In genomic region chr17:85633619-85634018, GRCm38 (mm10) we compare ENCODE assay signal across 9 mouse cellular contexts. TPM values are rescaled to one million over a fixed set of nuclear protein-coding genes. Genes with fewer than 3 reads are reported as not detected.
DNase-seq lines count a peak whose midpoint lies in the region; ATAC-seq and TF ChIP-seq lines count a peak whose summit lies in the region.
"Had no signal": no experiment of that assay in that cellular context is flagged by ENCODE, and none has a peak within 500 bp of the region (broad histone marks: within the 10 kb centered on the region; RNA-seq: fewer than 3 reads in every experiment).

No protein-coding gene starts in this region.

- H3K9me3 ChIP-seq in midbrain, embryonic 11.5 days (ENCODE audit: control insufficient read depth, low read length) = no peaks in the 10 kb centered on the region
- no peaks in the 10 kb centered on the region for H3K9me3 ChIP-seq in midbrain, embryonic 16.5 days (replicated peaks; ENCODE audit: control insufficient read depth, low read length, poor library complexity, severe bottlenecking)
- H3K9me3 ChIP-seq in forebrain, embryonic 15.5 days = no peaks in the 10 kb centered on the region
- H3K9me3 ChIP-seq in hindbrain, postnatal 0 days (ENCODE audit: low read length) = no peaks in the 10 kb centered on the region
- no peaks in the 10 kb centered on the region for H3K9me3 ChIP-seq in neural tube, embryonic 14.5 days (ENCODE audit: control insufficient read depth, low read length)
- H3K9me3 ChIP-seq: stomach, embryonic 15.5 days had no signal

- no peak for TF ChIP-seq POLR2A in brain, embryonic 14.5 days (IDR thresholded peaks at IDR 0.05; ENCODE audit: borderline replicate concordance, extremely low read depth, insufficient read depth, insufficient read length, poor library complexity, severe bottlenecking)

- intact Hi-C loops in left cerebral cortex, postnatal 10 days (cut with DNase I) = loop anchor here (2.0 to 10.0 kb wide), 5 partner anchors 443 to 796 kb away; no protein-coding TSS in a partner anchor

- 2% methylated on average over 13 of the region's 13 CpGs for WGBS in midbrain, embryonic 11.5 days
- 2% methylated on average over 13 of the region's 13 CpGs for WGBS in midbrain, embryonic 16.5 days
- 0% methylated on average over 13 of the region's 13 CpGs for WGBS in forebrain, embryonic 15.5 days
- 1% methylated on average over 13 of the region's 13 CpGs for WGBS in hindbrain, postnatal 0 days
- 4% methylated on average over 13 of the region's 13 CpGs for WGBS in neural tube, embryonic 14.5 days

- no peaks in the 10 kb centered on the region for H3K4me1 ChIP-seq in midbrain, embryonic 11.5 days (ENCODE audit: control insufficient read depth, insufficient read depth, low read length)
- no peaks in the 10 kb centered on the region for H3K4me1 ChIP-seq in midbrain, embryonic 16.5 days (ENCODE audit: control insufficient read depth, insufficient read depth, low read length)
- H3K4me1 ChIP-seq in forebrain, embryonic 15.5 days = peaks cover 3% of the 10 kb centered on the region
- H3K4me1 ChIP-seq in hindbrain, postnatal 0 days (ENCODE audit: insufficient read depth, low read length) = no peaks in the 10 kb centered on the region
- no peaks in the 10 kb centered on the region for H3K4me1 ChIP-seq in neural tube, embryonic 14.5 days (ENCODE audit: control insufficient read depth, insufficient read depth, low read length)
- H3K4me1 ChIP-seq: stomach, embryonic 15.5 days had no signal

- H3K36me3 ChIP-seq in midbrain, embryonic 11.5 days (ENCODE audit: control insufficient read depth, insufficient read depth, low read length) = no peaks in the 10 kb centered on the region
- H3K36me3 ChIP-seq in midbrain, embryonic 16.5 days (ENCODE audit: control insufficient read depth, insufficient read depth, low read length) = no peaks in the 10 kb centered on the region
- H3K36me3 ChIP-seq in forebrain, embryonic 15.5 days = no peaks in the 10 kb centered on the region
- H3K36me3 ChIP-seq in hindbrain, postnatal 0 days (ENCODE audit: insufficient read depth, low read length) = no peaks in the 10 kb centered on the region
- H3K36me3 ChIP-seq in neural tube, embryonic 14.5 days (ENCODE audit: control insufficient read depth, insufficient read depth, low read length) = no peaks in the 10 kb centered on the region
- H3K36me3 ChIP-seq: stomach, embryonic 15.5 days had no signal

- peaks cover 35% of the 10 kb centered on the region for H3K27me3 ChIP-seq in midbrain, embryonic 11.5 days (ENCODE audit: control insufficient read depth, insufficient read depth, low read length)
- peaks cover 49% of the 10 kb centered on the region for H3K27me3 ChIP-seq in midbrain, embryonic 16.5 days (ENCODE audit: control insufficient read depth, insufficient read depth, low read depth, low read length)
- peaks cover 42% of the 10 kb centered on the region for H3K27me3 ChIP-seq in forebrain, embryonic 15.5 days
- H3K27me3 ChIP-seq in hindbrain, postnatal 0 days (ENCODE audit: insufficient read depth, low read length) = peaks cover 31% of the 10 kb centered on the region
- H3K27me3 ChIP-seq in neural tube, embryonic 14.5 days (ENCODE audit: control insufficient read depth, insufficient read depth, low read length) = peaks cover 31% of the 10 kb centered on the region

- TF ChIP-seq CTCF in brain, embryonic 14.5 days (IDR thresholded peaks at IDR 0.05; ENCODE audit: borderline replicate concordance, extremely low read depth, insufficient read depth, insufficient read length) = peak; percentile 94
- peak; percentile 81 for TF ChIP-seq CTCF in hindbrain, postnatal 0 days (IDR thresholded peaks at IDR 0.05; ENCODE audit: low read depth)

- DNase-seq in midbrain, embryonic 11.5 days (ENCODE audit: low spot score, missing footprints) = peak; percentile 98
- DNase-seq in brain, embryonic 14.5 days (ENCODE audit: low read depth) = peak; percentile 87
- peak; percentile 88 for DNase-seq in hindbrain, postnatal 0 days (ENCODE audit: low spot score)
- DNase-seq in left cerebral cortex, postnatal 10 days (ENCODE audit: extremely low spot score in 1 of 2, low spot score in 2 of 2) = peak; percentile 67 to 83
- peak; percentile 16 to 62 for DNase-seq in thymus, postnatal 10 days (ENCODE audit: low spot score in 2 of 2)

- no peak overlapping the region for H3K4me3 ChIP-seq in midbrain, embryonic 11.5 days (ENCODE audit: low read depth, low read length)
- H3K4me3 ChIP-seq in midbrain, embryonic 16.5 days (ENCODE audit: low read depth, low read length) = no peak overlapping the region
- H3K4me3 ChIP-seq in forebrain, embryonic 15.5 days = no peak overlapping the region
- H3K4me3 ChIP-seq in hindbrain, postnatal 0 days (ENCODE audit: low read length) = no peak overlapping the region
- no peak overlapping the region for H3K4me3 ChIP-seq in neural tube, embryonic 14.5 days (ENCODE audit: low read depth, low read length)
- H3K4me3 ChIP-seq: stomach, embryonic 15.5 days had no signal

- H3K27ac ChIP-seq in midbrain, embryonic 11.5 days (ENCODE audit: low read depth, low read length) = no peak overlapping the region
- H3K27ac ChIP-seq in midbrain, embryonic 16.5 days (ENCODE audit: low read length) = no peak overlapping the region
- H3K27ac ChIP-seq in forebrain, embryonic 15.5 days (replicated peaks) = no peak overlapping the region
- no peak overlapping the region for H3K27ac ChIP-seq in hindbrain, postnatal 0 days
- H3K27ac ChIP-seq in neural tube, embryonic 14.5 days (ENCODE audit: low read depth, low read length) = no peak overlapping the region
- H3K27ac ChIP-seq: stomach, embryonic 15.5 days had no signal

- ATAC-seq in midbrain, embryonic 11.5 days (ENCODE audit: low FRiP score) = 0 out of 2 replicates have a peak, but pooled peaks have one; percentile 54
- ATAC-seq in midbrain, embryonic 16.5 days = no peak; the same call in 1 of the 2 replicates
- ATAC-seq in forebrain, embryonic 15.5 days (replicated peaks) = peak; percentile 66; the same call in 1 of the 2 replicates
- peak; percentile 76; the same call in 1 of the 2 replicates for ATAC-seq in hindbrain, postnatal 0 days
- peak; percentile 61; the same call in 1 of the 2 replicates for ATAC-seq in neural tube, embryonic 14.5 days (ENCODE audit: low read depth)

- no peak overlapping the region for H3K4me2 ChIP-seq in midbrain, embryonic 11.5 days
- H3K4me2 ChIP-seq in midbrain, embryonic 16.5 days (ENCODE audit: low read length) = no peak overlapping the region
- no peak overlapping the region for H3K4me2 ChIP-seq in forebrain, embryonic 15.5 days (replicated peaks)
- H3K4me2 ChIP-seq in hindbrain, postnatal 0 days (ENCODE audit: low read depth, low read length) = no peak overlapping the region
- H3K4me2 ChIP-seq in neural tube, embryonic 14.5 days (ENCODE audit: low read depth, low read length) = no peak overlapping the region
- H3K4me2 ChIP-seq: stomach, embryonic 15.5 days had no signal

- no peak overlapping the region for H3K9ac ChIP-seq in midbrain, embryonic 11.5 days (ENCODE audit: low read length)
- no peak overlapping the region for H3K9ac ChIP-seq in midbrain, embryonic 16.5 days (ENCODE audit: low read depth, low read length)
- H3K9ac ChIP-seq in forebrain, embryonic 15.5 days (replicated peaks) = no peak overlapping the region
- H3K9ac ChIP-seq in hindbrain, postnatal 0 days (replicated peaks; ENCODE audit: low read length) = no peak overlapping the region
- no peak overlapping the region for H3K9ac ChIP-seq in neural tube, embryonic 14.5 days (replicated peaks; ENCODE audit: low read depth, low read length)
- H3K9ac ChIP-seq: stomach, embryonic 15.5 days had no signal

RNA-seq across cellular contexts. Expression of gene Six3, which starts 20.2 kb away (rescaled TPM):
- polyA plus RNA-seq in midbrain, embryonic 11.5 days (2014; fragmentation: Nextera tagmentation; extraction: Ambion mirVana) = 6.7 and 10.7 TPM in 2 replicates
- polyA plus RNA-seq in midbrain, embryonic 16.5 days (2015; fragmentation: Nextera tagmentation; extraction: Ambion mirVana) = 19.1 and 24.2 TPM in 2 replicates
- polyA plus RNA-seq in brain, embryonic 14.5 days (2012; rRNA removed) = 24.0 and 26.9 TPM in 2 replicates
- polyA plus RNA-seq in forebrain, embryonic 15.5 days (2015; fragmentation: Nextera tagmentation; extraction: Ambion mirVana) = 18.0 and 21.7 TPM in 2 replicates
- total RNA-seq in hindbrain, postnatal 0 days (2014; rRNA removed) = 0.63 and 0.86 TPM in 2 replicates
- 1.1 TPM in 1 of 2 replicates, not detected in the other for polyA plus RNA-seq in hindbrain, postnatal 0 days (2015; fragmentation: Nextera tagmentation; extraction: Ambion mirVana)
- total RNA-seq in left cerebral cortex, postnatal 10 days (2021) = 1 to 10 TPM; 1.5 to 5.1 TPM
- polyA plus RNA-seq in neural tube, embryonic 14.5 days (2014; fragmentation: Nextera tagmentation; extraction: Ambion mirVana) = 0.10 TPM in 1 of 2 replicates, not detected in the other
- polyA plus RNA-seq: stomach, embryonic 15.5 days had no signal

RNA-seq across cellular contexts. Expression of gene Six2, which starts 54.5 kb away (rescaled TPM):
- polyA plus RNA-seq in midbrain, embryonic 11.5 days (2014; fragmentation: Nextera tagmentation; extraction: Ambion mirVana) = 5.6 and 6.7 TPM in 2 replicates
- 0.16 and 0.33 TPM in 2 replicates for polyA plus RNA-seq in midbrain, embryonic 16.5 days (2015; fragmentation: Nextera tagmentation; extraction: Ambion mirVana)
- 1.3 and 3.1 TPM in 2 replicates for polyA plus RNA-seq in brain, embryonic 14.5 days (2012; rRNA removed)
- polyA plus RNA-seq in forebrain, embryonic 15.5 days (2015; fragmentation: Nextera tagmentation; extraction: Ambion mirVana) = 0.08 and 0.49 TPM in 2 replicates
- 0.42 and 1.2 TPM in 2 replicates for total RNA-seq in hindbrain, postnatal 0 days (2014; rRNA removed)
- 0.51 and 0.93 TPM in 2 replicates for polyA plus RNA-seq in hindbrain, postnatal 0 days (2015; fragmentation: Nextera tagmentation; extraction: Ambion mirVana)
- under 1 TPM; 0.51 to 0.81 TPM for total RNA-seq in left cerebral cortex, postnatal 10 days (2021)
- not detected in 2 replicates for polyA plus RNA-seq in neural tube, embryonic 14.5 days (2014; fragmentation: Nextera tagmentation; extraction: Ambion mirVana)

Comparison
In these comparisons a context has a peak if more than half of its experiments do, and no peak if none do; other contexts are left out.
1. DNase-seq: peak in every context shown above with its lines; median percentile 98 in midbrain, embryonic 11.5 days; 88 in hindbrain, postnatal 0 days; 87 in brain, embryonic 14.5 days; 75 in left cerebral cortex, postnatal 10 days; 39 in thymus, postnatal 10 days.